Mouse (Mus musculus): Measurements from ENCODE around the gene Sprr1b.
A peak's percentile ranks its signal among the peaks of the same experiment; 100 is the strongest.
"Not testable (repeated sequence)": the region's sequence is repeated elsewhere in the genome, so short reads cannot be mapped to it uniquely, and the experiment has no call there.

Gene Sprr1b

DNA sequence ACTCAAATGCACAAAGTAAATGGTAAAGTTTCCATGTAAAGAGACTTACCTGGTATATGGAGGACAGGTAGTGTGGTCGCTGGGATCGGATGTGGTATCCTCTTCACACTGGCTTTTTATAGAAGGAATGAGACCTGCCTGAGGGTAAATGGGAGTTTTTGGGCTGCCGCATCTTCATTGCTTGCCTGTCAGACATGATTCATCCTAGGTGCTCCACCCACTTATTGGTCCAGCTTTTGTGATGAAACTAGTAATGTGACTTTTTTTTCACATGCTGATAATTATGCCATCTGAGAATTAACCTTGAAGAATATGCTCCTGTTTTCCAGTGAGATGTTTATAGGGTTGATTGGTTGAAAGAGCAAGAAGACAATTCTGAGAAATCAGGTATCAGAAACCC is at the start of gene Sprr1b:
Sprr1b (minus strand) TSS at position 101 of the 400 bp plus-strand sequence.
- no peak for DNase-seq (ENCODE audit: low spot score)

DNA sequence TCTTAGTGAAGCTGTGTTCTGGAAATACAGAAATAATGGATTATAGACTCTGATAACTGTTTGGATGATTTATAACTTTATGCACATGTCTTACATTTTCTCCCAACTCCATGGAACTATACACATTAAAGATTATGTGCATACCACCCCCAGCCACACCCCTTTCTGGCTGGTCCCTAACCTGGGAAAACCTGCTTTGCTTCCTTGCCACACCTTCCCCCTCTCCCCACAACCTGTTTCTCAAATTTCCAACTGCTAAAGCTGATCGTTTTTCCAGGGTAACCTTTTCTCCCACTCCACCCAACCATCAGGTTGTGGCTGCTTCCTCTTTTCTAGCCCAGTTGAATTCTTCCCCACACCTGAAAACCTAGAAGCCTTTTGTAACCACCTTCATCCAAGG is 47.7 kb upstream of the Sprr1b start:
- no peak for DNase-seq (ENCODE audit: low spot score)

DNA sequence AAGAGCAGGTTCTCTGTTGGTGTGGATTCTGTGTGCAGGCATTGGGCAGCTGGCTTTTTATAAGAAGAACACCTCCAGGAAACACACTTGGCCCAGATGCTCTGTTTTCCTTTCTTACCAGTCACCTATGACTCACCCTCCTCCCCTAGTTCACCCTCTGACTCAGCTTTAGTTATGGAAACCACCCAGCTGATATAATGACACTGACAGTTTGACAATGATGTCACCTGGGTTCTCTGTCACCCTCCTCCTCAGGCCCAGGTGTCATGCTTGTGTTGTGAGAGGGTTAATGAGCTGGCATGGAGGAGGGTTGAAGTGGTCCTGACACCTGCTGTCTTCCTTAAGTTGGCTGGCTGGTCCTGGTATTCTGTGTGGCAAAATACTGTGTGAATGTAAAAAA is 47.3 kb upstream of the Sprr1b start, which contains the start of gene Sprr1a:
Sprr1a (minus strand) TSS at position 33 of the 400 bp plus-strand sequence.
- no peak for DNase-seq (ENCODE audit: low spot score)

DNA sequence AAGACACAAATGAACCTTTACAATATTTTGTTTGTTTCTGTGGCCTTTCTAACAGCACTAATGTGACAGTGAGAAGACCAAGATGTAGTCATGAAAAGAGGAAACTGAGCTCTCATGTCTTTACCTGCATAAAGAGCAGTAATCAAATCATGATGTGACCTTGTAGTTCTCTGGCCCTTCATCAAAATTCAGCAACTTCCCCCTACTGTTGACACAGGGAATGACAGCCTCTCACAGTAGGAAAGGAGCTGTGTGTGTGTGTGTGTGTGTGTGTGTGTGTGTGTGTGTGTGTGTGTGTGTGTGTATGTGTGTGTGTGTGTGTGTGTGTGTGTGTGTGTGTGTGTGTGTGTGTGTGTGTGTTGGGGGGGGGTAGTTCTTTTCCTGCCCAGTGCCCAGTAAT is 42.7 kb upstream of the Sprr1b start:
- DNase-seq (ENCODE audit: low spot score), result not testable (repeated sequence)

DNA sequence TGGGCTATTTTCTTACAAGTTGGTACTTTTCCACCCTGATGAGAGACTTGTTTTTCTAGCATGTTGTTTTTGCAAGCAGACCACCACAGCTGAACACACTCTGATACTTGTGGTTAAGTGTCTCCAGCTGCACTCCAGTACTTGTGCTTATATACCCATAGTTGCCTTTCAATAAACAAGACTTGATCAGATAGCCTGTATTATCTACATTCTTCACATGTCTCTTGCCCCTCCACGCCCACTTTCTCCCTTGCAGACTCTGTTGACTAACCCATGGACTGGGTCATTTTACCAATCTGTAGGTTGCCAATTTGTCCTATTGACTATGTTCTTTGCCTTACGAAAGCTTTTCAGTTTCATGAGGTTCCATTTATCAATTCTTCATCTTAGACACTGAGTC is 31.5 kb upstream of the Sprr1b start:
- no peak for DNase-seq (ENCODE audit: low spot score)

DNA sequence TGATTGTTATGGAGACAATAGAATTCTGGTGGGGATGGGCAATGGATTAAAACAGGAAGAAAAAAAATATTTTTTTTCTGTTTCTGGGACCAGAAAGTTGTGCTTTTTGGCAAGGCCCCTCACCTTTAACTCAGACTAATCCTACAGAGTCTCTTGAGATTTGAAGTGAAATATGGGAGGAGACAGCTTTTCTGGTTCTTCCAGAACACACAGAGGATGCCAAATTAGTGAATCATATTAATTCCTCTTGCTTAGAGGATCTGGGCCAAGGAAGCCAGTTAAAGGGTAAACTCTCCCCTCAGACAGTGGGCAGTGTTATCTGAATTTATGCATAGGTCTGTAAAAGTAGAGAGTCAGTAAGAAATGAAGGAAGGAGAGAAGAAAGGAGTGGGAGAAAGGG is 28.8 kb upstream of the Sprr1b start:
- no peak for DNase-seq (ENCODE audit: low spot score)

DNA sequence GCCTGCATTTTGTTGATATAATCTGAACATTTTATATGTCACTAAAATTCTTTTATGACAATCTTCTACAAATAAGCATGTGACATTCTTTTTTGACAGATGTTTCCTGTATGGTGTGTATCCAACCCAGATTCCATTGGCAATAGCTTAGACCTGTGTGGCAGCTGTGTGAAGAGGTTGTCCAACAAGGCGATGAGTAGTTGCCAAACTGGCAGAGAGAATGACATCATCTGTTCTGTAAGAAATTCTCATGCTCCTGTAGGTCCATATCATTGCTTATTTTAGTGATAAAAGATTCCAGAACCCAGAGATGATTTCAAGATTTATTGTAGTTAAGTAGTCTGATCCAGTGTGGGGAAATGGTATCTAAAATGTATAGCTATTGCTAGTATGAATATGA is 28.0 kb upstream of the Sprr1b start:
- no peak for DNase-seq (ENCODE audit: low spot score)

DNA sequence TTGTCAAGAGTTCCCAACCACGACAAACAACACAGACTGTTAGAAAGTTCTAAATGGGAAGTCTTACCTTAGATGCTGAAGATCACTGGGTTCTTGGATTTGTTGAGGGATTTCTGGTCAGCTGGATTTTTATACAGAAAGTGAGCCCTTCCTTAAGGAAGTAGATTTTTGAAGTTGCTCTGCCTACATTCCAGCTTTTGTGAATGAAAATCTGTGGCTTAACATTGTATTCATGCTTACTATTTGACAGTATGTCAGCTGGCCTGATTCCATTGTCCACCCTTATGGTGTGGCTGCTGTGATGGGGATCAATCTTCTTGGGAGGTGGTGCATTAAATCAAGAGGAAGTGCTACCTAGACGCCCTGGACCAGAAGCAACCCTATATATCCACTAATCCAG is 20.0 kb upstream of the Sprr1b start, which contains the start of gene Sprr3:
Sprr3 (minus strand) TSS at position 101 of the 400 bp plus-strand sequence.
- no peak for DNase-seq (ENCODE audit: low spot score)

DNA sequence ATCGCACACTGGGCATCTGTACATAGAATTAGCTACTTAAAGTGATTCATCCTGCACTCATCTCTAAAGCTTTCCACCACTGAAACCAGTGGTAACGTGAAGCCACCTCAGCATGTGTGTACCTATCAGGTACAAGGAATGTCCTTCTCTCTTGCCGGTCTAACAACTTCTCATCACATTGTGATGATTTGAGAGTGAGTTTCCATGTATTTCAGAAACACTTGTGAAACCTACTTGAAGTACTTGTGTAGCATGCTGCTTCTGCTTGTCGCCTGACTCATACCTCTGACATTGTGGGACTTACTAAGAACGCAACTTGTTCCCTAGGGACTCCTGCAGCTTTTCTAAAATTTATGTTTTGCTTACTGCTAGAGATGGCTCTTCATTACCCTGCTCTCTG is 16.6 kb upstream of the Sprr1b start:
- DNase-seq (ENCODE audit: low spot score), result no peak

DNA sequence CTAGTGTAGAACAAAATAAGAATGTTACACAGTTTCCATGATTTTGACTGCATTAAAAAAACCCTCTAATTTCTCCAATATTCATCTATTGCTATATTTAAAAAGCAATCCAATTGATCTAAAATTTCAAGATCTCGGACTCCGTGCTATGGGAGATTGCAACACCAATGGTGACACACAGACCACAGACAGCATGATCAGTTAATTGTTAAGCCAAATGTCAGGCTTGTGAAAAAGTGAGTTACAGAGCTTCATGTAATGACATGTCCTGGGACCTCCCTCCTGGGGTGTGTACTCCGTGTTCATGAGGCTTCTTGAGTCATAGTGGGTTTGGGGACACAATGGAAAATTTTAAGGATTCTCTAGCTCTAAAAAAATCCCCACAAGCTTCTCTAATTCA is 1.6 kb upstream of the Sprr1b start:
- DNase-seq (ENCODE audit: low spot score), result no peak

DNA sequence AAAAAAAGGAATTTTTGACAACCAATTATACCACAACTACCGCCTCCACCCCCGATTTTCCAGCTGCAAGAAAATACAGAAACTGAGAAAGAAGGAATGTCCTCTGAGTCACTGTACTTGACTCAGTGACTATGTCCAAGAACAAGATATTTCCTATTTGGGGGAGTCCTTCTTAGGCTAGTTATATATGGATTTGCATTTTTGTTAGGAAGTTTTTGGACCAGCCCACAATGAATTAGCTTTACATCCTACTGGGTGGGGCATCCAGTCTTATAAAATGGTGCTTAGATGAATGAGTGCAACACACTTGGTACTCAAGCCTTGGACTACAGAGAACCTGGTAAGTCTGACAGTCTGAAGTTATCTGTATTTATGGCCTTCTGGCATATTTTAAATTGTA is 6.3 kb downstream of the Sprr1b start, which contains the start of gene Sprr2k:
Sprr2k (plus strand) TSS at position 301 of the 400 bp plus-strand sequence.
- DNase-seq (ENCODE audit: low spot score), result no peak

DNA sequence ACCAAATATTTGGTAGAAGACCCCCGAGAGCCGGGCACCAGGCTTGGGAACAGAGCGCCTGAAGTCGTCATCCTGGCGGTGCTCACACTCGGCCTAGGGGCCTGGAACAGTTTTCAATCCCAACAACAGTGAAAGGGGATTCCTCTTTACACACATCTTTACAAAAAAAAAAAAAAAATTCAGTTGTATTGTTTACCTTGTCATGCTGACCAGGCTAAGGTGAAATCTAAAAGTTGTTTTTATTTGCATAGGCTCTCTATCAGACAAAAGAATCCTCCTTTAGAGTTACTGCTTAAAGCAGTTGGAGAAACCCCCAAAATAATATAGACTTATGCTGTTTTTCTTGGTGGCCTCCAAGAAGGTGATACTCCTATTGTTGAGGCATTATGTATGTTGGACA is 9.3 kb downstream of the Sprr1b start, which contains the start of gene Gm9774:
Gm9774 (minus strand) TSS at position 101 of the 400 bp plus-strand sequence.
- no peak for DNase-seq (ENCODE audit: low spot score)

DNA sequence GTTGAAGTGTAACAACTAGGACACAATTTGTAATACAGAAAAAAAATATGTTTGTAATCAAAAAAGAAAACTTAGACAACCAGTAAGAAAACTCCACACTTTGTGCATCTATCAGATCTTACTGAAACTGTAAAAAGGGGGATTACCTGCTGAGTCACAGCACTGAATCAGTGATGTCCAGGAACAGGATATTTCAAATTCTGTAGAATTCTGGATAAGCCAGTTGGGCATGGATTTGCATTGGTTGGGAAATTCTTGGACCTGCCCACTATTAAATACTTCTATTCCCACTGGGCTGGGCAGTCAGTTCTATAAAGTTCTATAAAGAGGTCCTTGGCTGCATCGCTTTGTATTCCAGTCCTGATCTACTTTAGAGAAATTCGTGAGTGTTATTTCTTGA is 20.8 kb downstream of the Sprr1b start, which contains the start of gene Sprr2j-ps:
Sprr2j-ps (plus strand) TSS at position 301 of the 400 bp plus-strand sequence.
- DNase-seq (ENCODE audit: low spot score), result no peak

DNA sequence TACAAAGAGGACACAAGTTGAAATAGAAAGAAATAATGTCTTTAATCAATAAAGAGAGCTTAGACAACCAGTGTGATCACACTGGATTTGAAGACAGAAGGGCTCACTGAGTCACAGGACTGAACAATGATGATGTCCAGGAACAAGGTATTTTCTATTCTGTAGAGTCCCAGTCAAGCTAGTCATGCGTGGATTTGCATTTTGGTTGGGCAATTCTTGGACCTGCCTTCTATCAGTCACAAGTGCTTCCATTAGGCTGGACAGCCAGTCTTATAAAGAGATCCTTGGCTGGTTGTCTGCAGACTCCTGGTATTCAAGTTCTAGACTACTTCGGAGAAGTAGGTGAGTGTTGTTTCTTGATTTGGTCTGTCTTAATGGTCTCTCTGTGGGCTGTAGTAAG is 30.9 kb downstream of the Sprr1b start, which contains the start of gene Sprr2i:
Sprr2i (plus strand) TSS at position 301 of the 400 bp plus-strand sequence.
- DNase-seq (ENCODE audit: low spot score), result no peak

DNA sequence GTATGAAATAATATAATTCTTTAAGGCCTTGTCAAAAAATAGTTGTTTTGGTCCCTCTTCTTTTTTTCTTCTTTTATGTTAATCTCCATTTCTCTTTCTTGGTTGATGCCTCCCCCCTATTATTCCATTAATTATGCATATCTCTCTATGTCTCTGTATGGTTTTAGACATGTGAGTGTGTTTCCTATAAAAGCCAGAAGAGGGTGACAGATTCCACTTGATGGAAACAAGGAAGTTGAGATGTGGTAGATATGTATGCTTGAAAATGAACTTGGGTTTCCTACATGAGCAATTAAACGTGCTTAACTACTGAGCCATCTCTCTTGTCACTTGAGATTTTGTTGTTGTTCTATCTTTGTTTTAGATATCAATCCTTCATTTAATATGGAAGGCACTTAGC is 44.3 kb downstream of the Sprr1b start:
- DNase-seq (ENCODE audit: low spot score), result peak; percentile 4

All from embryo, embryonic 10 days (tissue).